Mouse (Mus musculus) limb, embryonic 12.5 days (tissue): ENCODE results near the gene Eif4a3. TPM values are rescaled to one million over a fixed set of nuclear protein-coding genes. Genes with fewer than 3 reads are reported as not detected.
A peak's percentile ranks its signal among the peaks of the same experiment; 100 is the strongest.
"Not testable (repeated sequence)": the region's sequence is repeated elsewhere in the genome, so short reads cannot be mapped to it uniquely, and the experiment has no call there.

Experiments
- ATAC-seq: fragments of 200-750 bp; cut with Nextera tagmentation; 2 replicates; pipeline ENCODE4 v1.8.0; 2017; ENCODE audit warnings: low read depth, moderate TSS enrichment; ENCODE audit not compliant: insufficient number of reproducible peaks, insufficient read depth, low FRiP score, low TSS enrichment
- H3K27ac ChIP-seq: fragments of 300-500 bp; sonication (generic); 2 replicates; pipeline ENCODE4 v1.5.1; 2016; ENCODE audit warnings: mild to moderate bottlenecking, moderate library complexity
- H3K27me3 ChIP-seq: fragments of 300-500 bp; sonication (generic); 2 replicates; pipeline ENCODE4 v1.6.1; 2016; ENCODE audit warnings: mild to moderate bottlenecking, moderate library complexity
- H3K36me3 ChIP-seq: fragments of 300-500 bp; sonication (generic); 2 replicates; pipeline ENCODE4 v1.6.1; 2016; ENCODE audit warnings: mild to moderate bottlenecking, moderate library complexity
- H3K4me1 ChIP-seq: fragments of 300-500 bp; sonication (generic); replicated peaks from 2 replicates; pipeline ENCODE4 v1.6.1; 2016
- H3K4me2 ChIP-seq: fragments of 300-500 bp; sonication (generic); 2 replicates; pipeline ENCODE4 v1.6.1; 2016; ENCODE audit warnings: mild to moderate bottlenecking, moderate library complexity
- H3K4me3 ChIP-seq: fragments of 300-500 bp; sonication (generic); replicated peaks from 2 replicates; pipeline ENCODE4 v1.5.1; 2016; ENCODE audit warnings: mild to moderate bottlenecking
- H3K9ac ChIP-seq: fragments of 300-500 bp; sonication (generic); replicated peaks from 2 replicates; pipeline ENCODE4 v1.6.1; 2016; ENCODE audit warnings: mild to moderate bottlenecking, moderate library complexity
- H3K9me3 ChIP-seq: fragments of 300-500 bp; sonication (generic); 2 replicates; pipeline ENCODE4 v1.6.1; 2016; ENCODE audit warnings: mild to moderate bottlenecking, moderate library complexity
- WGBS: fragments of 180-500 bp; shearing (Covaris S2); methylation state at CpG from one replicate; pipeline ENCODE4 v1.1.7; 2016; 5-methylcytosine and 5-hydroxymethylcytosine counted together
- polyA plus RNA-seq: library from polyadenylated mRNA; unstranded; fragments of >200 nt; fragmentation: Nextera tagmentation; extraction: Ambion mirVana; gene quantifications from 2 replicates; pipeline ENCODE4 v1.2.1, GENCODE M21; 2016

Gene Eif4a3
- polyA plus RNA-seq, 1 experiment from 2014 or later, result 396 TPM

GRCm38 (mm10) chr11:119267241-119267674 is 32.6 kb downstream of the Eif4a3 start:
- H3K4me2 ChIP-seq, result peak overlapping the region; percentile 93
- peaks cover 15% of the 10 kb centered on the region for H3K4me1 ChIP-seq
- ATAC-seq, result peak; percentile 32
- H3K9ac ChIP-seq, result no peak overlapping the region
- H3K9me3 ChIP-seq, result no peaks in the 10 kb centered on the region
- WGBS, result 67% methylated on average over 6 of the region's 6 CpGs
- H3K27me3 ChIP-seq, result no peaks in the 10 kb centered on the region
- H3K4me3 ChIP-seq, result peak overlapping the region; percentile 66; the same call in 1 of the 2 replicates
- H3K36me3 ChIP-seq, result peaks cover 8% of the 10 kb centered on the region; the same call in 1 of the 2 replicates
- no peak overlapping the region for H3K27ac ChIP-seq

GRCm38 (mm10) chr11:119265811-119266210 is 34.1 kb downstream of the Eif4a3 start:
- ATAC-seq, result no peak
- WGBS, result 87% methylated on average over 7 of the region's 7 CpGs
- H3K4me2 ChIP-seq, result no peak overlapping the region
- no peak overlapping the region for H3K27ac ChIP-seq
- peaks cover 15% of the 10 kb centered on the region for H3K4me1 ChIP-seq
- no peaks in the 10 kb centered on the region; the same call in 1 of the 2 replicates for H3K36me3 ChIP-seq
- H3K9ac ChIP-seq, result no peak overlapping the region
- H3K4me3 ChIP-seq, result no peak overlapping the region
- no peaks in the 10 kb centered on the region for H3K27me3 ChIP-seq
- H3K9me3 ChIP-seq, result no peaks in the 10 kb centered on the region

GRCm38 (mm10) chr11:119264413-119264812 is 35.5 kb downstream of the Eif4a3 start:
- no peak for ATAC-seq
- Histone ChIP-seq H3K27ac (no peak overlapping the region), H3K9me3 (no peaks in the 10 kb centered on the region), H3K4me2 (no peak overlapping the region), H3K36me3 (no peaks in the 10 kb centered on the region; the same call in 1 of the 2 replicates), H3K4me3 (no peak overlapping the region), H3K27me3 (no peaks in the 10 kb centered on the region), H3K9ac (no peak overlapping the region), H3K4me1 (peaks cover 15% of the 10 kb centered on the region)
- WGBS, result 89% methylated on average over 13 of the region's 13 CpGs

GRCm38 (mm10) chr11:119259977-119260376 is 39.9 kb downstream of the Eif4a3 start:
- H3K9ac ChIP-seq, result no peak overlapping the region
- 80% methylated on average over 8 of the region's 8 CpGs for WGBS
- H3K4me2 ChIP-seq, result no peak overlapping the region
- no peaks in the 10 kb centered on the region; the same call in 1 of the 2 replicates for H3K36me3 ChIP-seq
- no peaks in the 10 kb centered on the region for H3K9me3 ChIP-seq
- H3K4me3 ChIP-seq, result no peak overlapping the region
- no peak overlapping the region for H3K27ac ChIP-seq
- no peaks in the 10 kb centered on the region for H3K27me3 ChIP-seq
- peaks cover 9% of the 10 kb centered on the region for H3K4me1 ChIP-seq
- no peak for ATAC-seq

- peak overlapping the region; percentile 37; the same call in 1 of the 2 replicates for H3K9ac ChIP-seq
- H3K4me1 ChIP-seq, result peaks cover 9% of the 10 kb centered on the region
- H3K27me3 ChIP-seq, result no peaks in the 10 kb centered on the region
- 65% methylated on average over 23 of the region's 23 CpGs for WGBS
- peak overlapping the region; percentile 50 for H3K27ac ChIP-seq
- peak overlapping the region; percentile 53 for H3K4me2 ChIP-seq
- peak overlapping the region; percentile 26 for H3K4me3 ChIP-seq
- ATAC-seq, result no peak
- H3K36me3 ChIP-seq, result no peaks in the 10 kb centered on the region
- H3K9me3 ChIP-seq, result no peaks in the 10 kb centered on the region
These were observed 41.1 kb downstream of the Eif4a3 start for GRCm38 (mm10) chr11:119258572-119259322.

GRCm38 (mm10) chr11:119258216-119258571 is 41.7 kb downstream of the Eif4a3 start:
- H3K9ac ChIP-seq, result peak overlapping the region; percentile 37; the same call in 1 of the 2 replicates
- H3K36me3 ChIP-seq, result no peaks in the 10 kb centered on the region
- peak overlapping the region; percentile 26 for H3K4me3 ChIP-seq
- H3K27me3 ChIP-seq, result no peaks in the 10 kb centered on the region
- H3K9me3 ChIP-seq, result no peaks in the 10 kb centered on the region
- H3K4me2 ChIP-seq, result peak overlapping the region; percentile 53
- H3K27ac ChIP-seq, result peak overlapping the region; percentile 50
- H3K4me1 ChIP-seq, result peaks cover 13% of the 10 kb centered on the region
- whole genome bisulfite sequencing, result 60% methylated on average over 9 of the region's 9 CpGs
- ATAC-seq, result 0 out of 2 replicates have a peak, but pooled peaks have one; percentile 58

- H3K4me2 ChIP-seq, ATAC-seq, H3K9me3 ChIP-seq, H3K27me3 ChIP-seq, H3K4me3 ChIP-seq, H3K9ac ChIP-seq, H3K36me3 ChIP-seq, H3K27ac ChIP-seq: not testable (repeated sequence)
- 66% methylated on average over 5 of the region's 5 CpGs for WGBS
- peaks cover 29% of the 10 kb centered on the region for H3K4me1 ChIP-seq
These were observed 43.3 kb downstream of the Eif4a3 start for GRCm38 (mm10) chr11:119256557-119256956.

GRCm38 (mm10) chr11:119252854-119253541 is 46.9 kb downstream of the Eif4a3 start:
- 6% methylated on average over 22 of the region's 22 CpGs for WGBS
- H3K27me3 ChIP-seq, result no peaks in the 10 kb centered on the region; the same call in 1 of the 2 replicates
- H3K4me1 ChIP-seq, result peaks cover 43% of the 10 kb centered on the region
- peak overlapping the region; percentile 56 for H3K4me2 ChIP-seq
- ATAC-seq, result peak; percentile 69
- H3K27ac ChIP-seq, result peak overlapping the region; percentile 53
- H3K9me3 ChIP-seq, result no peaks in the 10 kb centered on the region
- no peaks in the 10 kb centered on the region for H3K36me3 ChIP-seq
- H3K9ac ChIP-seq, result peak overlapping the region; percentile 40
- H3K4me3 ChIP-seq, result peak overlapping the region; percentile 30

- H3K9ac ChIP-seq, result no peak overlapping the region
- WGBS, result 26% methylated on average over 17 of the region's 17 CpGs
- no peak for ATAC-seq
These were observed 48.9 kb downstream of the Eif4a3 start for GRCm38 (mm10) chr11:119250998-119251397.

GRCm38 (mm10) chr11:119249011-119249410 is 50.9 kb downstream of the Eif4a3 start:
- no peak overlapping the region for H3K9ac ChIP-seq
- no peaks in the 10 kb centered on the region; the same call in 1 of the 2 replicates for H3K27me3 ChIP-seq
- 27% methylated on average over 6 of the region's 6 CpGs for WGBS
- H3K4me1 ChIP-seq, result peaks cover 34% of the 10 kb centered on the region
- H3K4me2 ChIP-seq, result no peak overlapping the region
- ATAC-seq, result 0 out of 2 replicates have a peak, but pooled peaks have one; percentile 22
- no peak overlapping the region for H3K4me3 ChIP-seq
- H3K36me3 ChIP-seq, result no peaks in the 10 kb centered on the region
- H3K27ac ChIP-seq, result no peak overlapping the region
- no peaks in the 10 kb centered on the region for H3K9me3 ChIP-seq

More at GRCm38 (mm10) chr11:119250998-119251397, 48.9 kb downstream of the Eif4a3 start:
- no peak overlapping the region for H3K27ac ChIP-seq
- H3K36me3 ChIP-seq, result no peaks in the 10 kb centered on the region
- peaks cover 34% of the 10 kb centered on the region for H3K4me1 ChIP-seq
- peak overlapping the region; percentile 23; the same call in 1 of the 2 replicates for H3K4me2 ChIP-seq
- H3K9me3 ChIP-seq, result no peaks in the 10 kb centered on the region
- H3K27me3 ChIP-seq, result no peaks in the 10 kb centered on the region; the same call in 1 of the 2 replicates
- H3K4me3 ChIP-seq, result no peak overlapping the region

GRCm38 (mm10) chr11:119245543-119245942 is 54.3 kb downstream of the Eif4a3 start:
- H3K27me3 ChIP-seq, H3K4me1 ChIP-seq, H3K36me3 ChIP-seq, ATAC-seq, H3K4me3 ChIP-seq, H3K9ac ChIP-seq, H3K9me3 ChIP-seq, H3K4me2 ChIP-seq, H3K27ac ChIP-seq: not testable (repeated sequence)
- WGBS, result 92% methylated on average over 6 of the region's 6 CpGs
